14 mouse cellular contexts compared by ENCODE assay signal in genomic region chr5:115143552-115143951, GRCm38 (mm10). TPM values are rescaled to one million over a fixed set of nuclear protein-coding genes. Genes with fewer than 3 reads are reported as not detected.
DNase-seq lines count a peak whose midpoint lies in the region; ATAC-seq and TF ChIP-seq lines count a peak whose summit lies in the region.
"Had no signal": no experiment of that assay in that cellular context is flagged by ENCODE, and none has a peak within 500 bp of the region (broad histone marks: within the 10 kb centered on the region; RNA-seq: fewer than 3 reads in every experiment).

No protein-coding gene starts in this region.

- H3K27ac ChIP-seq in hindbrain, embryonic 15.5 days (replicated peaks) = peak overlapping the region; percentile 39; the same call in 1 of the 2 replicates
- no peak overlapping the region for H3K27ac ChIP-seq in hindbrain, embryonic 11.5 days (ENCODE audit: low read depth, low read length)
- peak overlapping the region; percentile 12; the same call in 1 of the 2 replicates for H3K27ac ChIP-seq in midbrain, postnatal 0 days (ENCODE audit: low read depth, low read length)
- H3K27ac ChIP-seq: heart, embryonic 10.5 days; limb, embryonic 15.5 days; lung, embryonic 15.5 days; neural tube, embryonic 12.5 days had no signal

- peaks cover 10% of the 10 kb centered on the region for H3K4me1 ChIP-seq in hindbrain, embryonic 15.5 days (replicated peaks)
- no peaks in the 10 kb centered on the region for H3K4me1 ChIP-seq in hindbrain, embryonic 11.5 days (replicated peaks; ENCODE audit: control insufficient read depth, insufficient read depth, low read length)
- no peaks in the 10 kb centered on the region for H3K4me1 ChIP-seq in midbrain, postnatal 0 days (ENCODE audit: insufficient read depth, low read length)
- H3K4me1 ChIP-seq: limb, embryonic 15.5 days; lung, embryonic 15.5 days had no signal

- intact Hi-C loops in heart, postnatal 25 days (cut with DNase I) = no loop called here

- H3K4me3 ChIP-seq in hindbrain, embryonic 15.5 days = no peak overlapping the region
- H3K4me3 ChIP-seq in hindbrain, embryonic 11.5 days (ENCODE audit: low read depth, low read length) = no peak overlapping the region
- H3K4me3 ChIP-seq in midbrain, postnatal 0 days (ENCODE audit: low read depth, low read length) = no peak overlapping the region
- H3K4me3 ChIP-seq: heart, embryonic 10.5 days; limb, embryonic 15.5 days; lung, embryonic 15.5 days; megakaryocyte, embryonic 14.5 days; neural tube, embryonic 12.5 days had no signal

- H3K4me2 ChIP-seq in hindbrain, embryonic 15.5 days = no peak overlapping the region
- H3K4me2 ChIP-seq in hindbrain, embryonic 11.5 days (replicated peaks; ENCODE audit: low read depth, low read length) = no peak overlapping the region
- H3K4me2 ChIP-seq in midbrain, postnatal 0 days (ENCODE audit: low read depth, low read length, poor library complexity, severe bottlenecking) = no peak overlapping the region
- H3K4me2 ChIP-seq: limb, embryonic 15.5 days; lung, embryonic 15.5 days; neural tube, embryonic 12.5 days had no signal

- ATAC-seq in hindbrain, embryonic 15.5 days (ENCODE audit: low FRiP score, low read depth) = no peak
- no peak for ATAC-seq in hindbrain, embryonic 11.5 days (ENCODE audit: low FRiP score)
- no peak for ATAC-seq in midbrain, postnatal 0 days (ENCODE audit: low FRiP score)

- no peaks in the 10 kb centered on the region for H3K9me3 ChIP-seq in hindbrain, embryonic 15.5 days
- H3K9me3 ChIP-seq in hindbrain, embryonic 11.5 days (ENCODE audit: control insufficient read depth, low read length) = no peaks in the 10 kb centered on the region
- H3K9me3 ChIP-seq in midbrain, postnatal 0 days (ENCODE audit: low read length) = no peaks in the 10 kb centered on the region
- H3K9me3 ChIP-seq: heart, embryonic 10.5 days; limb, embryonic 15.5 days; lung, embryonic 15.5 days; megakaryocyte, embryonic 14.5 days; neural tube, embryonic 12.5 days had no signal

- no peak overlapping the region for H3K9ac ChIP-seq in hindbrain, embryonic 15.5 days
- H3K9ac ChIP-seq in hindbrain, embryonic 11.5 days (ENCODE audit: low read depth, low read length) = no peak overlapping the region
- no peak overlapping the region for H3K9ac ChIP-seq in midbrain, postnatal 0 days (replicated peaks; ENCODE audit: low read length, poor library complexity, severe bottlenecking)
- H3K9ac ChIP-seq: limb, embryonic 15.5 days; lung, embryonic 15.5 days; neural tube, embryonic 12.5 days had no signal

- TF ChIP-seq CTCF in midbrain, postnatal 0 days (IDR thresholded peaks at IDR 0.05) = no peak

- DNase-seq in cerebellum, adult 9-10 months = peak; percentile 50
- no peak for DNase-seq in cerebellum, adult 8-10 months
- DNase-seq in hindbrain, embryonic 11.5 days (ENCODE audit: low spot score) = no peak
- peak; percentile 76 to 81 for DNase-seq in right cerebral cortex, postnatal 10 days (ENCODE audit: low spot score in 2 of 2)
- DNase-seq in right cerebral cortex, postnatal 25 days = no peak
- peak; percentile 66 for DNase-seq in midbrain, postnatal 0 days (ENCODE audit: low spot score)
- DNase-seq in heart, postnatal 25 days (ENCODE audit: low spot score) = no peak
- DNase-seq: thymus, postnatal 14 days had no signal

- H3K27me3 ChIP-seq in hindbrain, embryonic 15.5 days = no peaks in the 10 kb centered on the region
- H3K27me3 ChIP-seq in hindbrain, embryonic 11.5 days (ENCODE audit: control insufficient read depth, insufficient read depth, low read length) = no peaks in the 10 kb centered on the region
- H3K27me3 ChIP-seq in midbrain, postnatal 0 days (ENCODE audit: insufficient read depth, low read length) = no peaks in the 10 kb centered on the region
- H3K27me3 ChIP-seq: limb, embryonic 15.5 days; lung, embryonic 15.5 days; megakaryocyte, embryonic 14.5 days; neural tube, embryonic 12.5 days had no signal

- WGBS in hindbrain, embryonic 15.5 days = 72% methylated on average over 10 of the region's 10 CpGs
- 88% methylated on average over 10 of the region's 10 CpGs for WGBS in hindbrain, embryonic 11.5 days
- WGBS in midbrain, postnatal 0 days = 73% methylated on average over 10 of the region's 10 CpGs

- peaks cover 24% of the 10 kb centered on the region for H3K36me3 ChIP-seq in hindbrain, embryonic 15.5 days
- 0 out of 2 replicates have a peak, but pooled peaks cover 3% of the 10 kb centered on the region for H3K36me3 ChIP-seq in hindbrain, embryonic 11.5 days (ENCODE audit: control insufficient read depth, insufficient read depth, low read length)
- peaks cover 41% of the 10 kb centered on the region for H3K36me3 ChIP-seq in midbrain, postnatal 0 days (ENCODE audit: insufficient read depth, low read length)

RNA-seq across cellular contexts. Expression of gene Unc119b, which starts 8.8 kb away (rescaled TPM):
- polyA plus RNA-seq in hindbrain, embryonic 15.5 days (2015; fragmentation: Nextera tagmentation; extraction: Ambion mirVana) = 36.9 and 38.0 TPM in 2 replicates
- 46.8 and 57.2 TPM in 2 replicates for polyA plus RNA-seq in hindbrain, embryonic 11.5 days (2014; fragmentation: Nextera tagmentation; extraction: Ambion mirVana)
- 28.4 and 30.0 TPM in 2 replicates for total RNA-seq in midbrain, postnatal 0 days (2014; rRNA removed)
- polyA plus RNA-seq in midbrain, postnatal 0 days (2015; fragmentation: Nextera tagmentation; extraction: Ambion mirVana) = 16.9 and 18.4 TPM in 2 replicates
- 10 to 100 TPM; 18.9 to 21.9 TPM for total RNA-seq in heart, postnatal 25 days (2021)

RNA-seq across cellular contexts. Expression of gene Mlec, which starts 14.4 kb away (rescaled TPM):
- polyA plus RNA-seq in hindbrain, embryonic 15.5 days (2015; fragmentation: Nextera tagmentation; extraction: Ambion mirVana) = 30.6 and 33.6 TPM in 2 replicates
- polyA plus RNA-seq in hindbrain, embryonic 11.5 days (2014; fragmentation: Nextera tagmentation; extraction: Ambion mirVana) = 41.2 and 44.1 TPM in 2 replicates
- total RNA-seq in midbrain, postnatal 0 days (2014; rRNA removed) = 61.7 and 64.6 TPM in 2 replicates
- 11.4 and 16.2 TPM in 2 replicates for polyA plus RNA-seq in midbrain, postnatal 0 days (2015; fragmentation: Nextera tagmentation; extraction: Ambion mirVana)
- 10 to 100 TPM; 74.6 to 75.8 TPM for total RNA-seq in heart, postnatal 25 days (2021)

RNA-seq across cellular contexts. Expression of gene Acads, which starts 24.4 kb away (rescaled TPM):
- 21.6 and 23.1 TPM in 2 replicates for polyA plus RNA-seq in hindbrain, embryonic 15.5 days (2015; fragmentation: Nextera tagmentation; extraction: Ambion mirVana)
- polyA plus RNA-seq in hindbrain, embryonic 11.5 days (2014; fragmentation: Nextera tagmentation; extraction: Ambion mirVana) = 22.9 and 30.8 TPM in 2 replicates
- 16.5 and 17.4 TPM in 2 replicates for total RNA-seq in midbrain, postnatal 0 days (2014; rRNA removed)
- polyA plus RNA-seq in midbrain, postnatal 0 days (2015; fragmentation: Nextera tagmentation; extraction: Ambion mirVana) = 13.4 and 14.1 TPM in 2 replicates
- total RNA-seq in heart, postnatal 25 days (2021) = 100 to 1,000 TPM; 189 to 199 TPM

RNA-seq across cellular contexts. Expression of gene Gm10401, which starts 45.5 kb away (rescaled TPM):
- 39.1 and 39.3 TPM in 2 replicates for polyA plus RNA-seq in hindbrain, embryonic 15.5 days (2015; fragmentation: Nextera tagmentation; extraction: Ambion mirVana)
- 24.9 and 34.4 TPM in 2 replicates for polyA plus RNA-seq in hindbrain, embryonic 11.5 days (2014; fragmentation: Nextera tagmentation; extraction: Ambion mirVana)
- total RNA-seq in midbrain, postnatal 0 days (2014; rRNA removed) = not detected in 2 replicates
- 42.9 and 44.1 TPM in 2 replicates for polyA plus RNA-seq in midbrain, postnatal 0 days (2015; fragmentation: Nextera tagmentation; extraction: Ambion mirVana)
- not detected for total RNA-seq in heart, postnatal 25 days (2021)

RNA-seq across cellular contexts. Expression of gene Cabp1, which starts 50.6 kb away (rescaled TPM):
- 11.2 and 14.2 TPM in 2 replicates for polyA plus RNA-seq in hindbrain, embryonic 15.5 days (2015; fragmentation: Nextera tagmentation; extraction: Ambion mirVana)
- 5.0 and 7.6 TPM in 2 replicates for polyA plus RNA-seq in hindbrain, embryonic 11.5 days (2014; fragmentation: Nextera tagmentation; extraction: Ambion mirVana)
- 15.5 and 29.8 TPM in 2 replicates for total RNA-seq in midbrain, postnatal 0 days (2014; rRNA removed)
- polyA plus RNA-seq in midbrain, postnatal 0 days (2015; fragmentation: Nextera tagmentation; extraction: Ambion mirVana) = 11.1 and 12.7 TPM in 2 replicates
- 1 to 10 TPM; 2.7 to 3.0 TPM for total RNA-seq in heart, postnatal 25 days (2021)

Comparison
In these comparisons a context has a peak if more than half of its experiments do, and no peak if none do; other contexts are left out.
1. DNase-seq: peak in cerebellum, adult 9-10 months (single experiment), right cerebral cortex, postnatal 10 days (2 of 2) and midbrain, postnatal 0 days (single experiment); none in cerebellum, adult 8-10 months (single experiment), hindbrain, embryonic 11.5 days (single experiment), right cerebral cortex, postnatal 25 days (single experiment) and heart, postnatal 25 days (single experiment).